Comparison of ENCODE assay signal across 8 mouse cellular contexts in genomic region chr10:21685122-21685798, GRCm38 (mm10).
DNase-seq lines count a peak whose midpoint lies in the region; TF ChIP-seq lines count a peak whose summit lies in the region.
"Had no signal": no experiment of that assay in that cellular context is flagged by ENCODE, and none has a peak within 500 bp of the region (broad histone marks: within the 10 kb centered on the region; RNA-seq: fewer than 3 reads in every experiment).

No protein-coding gene starts in this region.

- peak in 2 of 3 experiments; percentile 2 to 3; a peak in 1 of 6 replicates for TF ChIP-seq CTCF in MEL (IDR thresholded peaks at IDR 0.05 in 2 of 3, conservative IDR thresholded peaks at IDR 0.05 in 1 of 3; ENCODE audit: control insufficient read depth in 1 of 3, insufficient read depth in 1 of 3, low read depth in 2 of 3, low read length in 3 of 3, poor library complexity in 1 of 3, severe bottlenecking in 1 of 3)

- H3K9ac ChIP-seq in MEL (ENCODE audit: control insufficient read depth, low read depth, low read length, poor library complexity, severe bottlenecking): 0 out of 2 replicates have a peak overlapping the region, but pooled peaks have one; percentile 27

- no peak overlapping the region for H3K4me3 ChIP-seq in MEL (ENCODE audit: control insufficient read depth in 1 of 2, insufficient read depth in 1 of 2, low read depth in 2 of 2, low read length in 2 of 2)
- H3K4me3 ChIP-seq: megakaryocyte, embryonic 14.5 days had no signal

- no peaks in the 10 kb centered on the region for H3K9me3 ChIP-seq in MEL (replicated peaks; ENCODE audit: insufficient read depth, low read length)
- H3K9me3 ChIP-seq: megakaryocyte, embryonic 14.5 days had no signal

- no peaks in the 10 kb centered on the region for H3K79me2 ChIP-seq in MEL (ENCODE audit: control insufficient read depth, insufficient read depth, low read length, poor library complexity)

- H3K36me3 ChIP-seq in MEL (ENCODE audit: control insufficient read depth in 1 of 2, insufficient read depth in 2 of 2, low read length in 2 of 2): peaks cover 0 to 24% of the 10 kb centered on the region in 2 experiments; a peak in 2 of 4 replicates

- TF ChIP-seq POLR2A in MEL (IDR thresholded peaks at IDR 0.05; ENCODE audit: control insufficient read depth in 1 of 2, insufficient read depth in 1 of 2, low read depth in 1 of 2, low read length in 2 of 2, poor library complexity in 1 of 2): no peak

- H3K27me3 ChIP-seq in MEL (ENCODE audit: control insufficient read depth in 1 of 2, insufficient read depth in 2 of 2, low read length in 2 of 2): peaks cover 0 to 6% of the 10 kb centered on the region in 2 experiments; a peak in 2 of 4 replicates
- H3K27me3 ChIP-seq: megakaryocyte, embryonic 14.5 days had no signal

- no peak for TF ChIP-seq RAD21 in MEL (IDR thresholded peaks at IDR 0.05; ENCODE audit: low read depth, low read length)

- TF ChIP-seq EP300 in MEL (IDR thresholded peaks at IDR 0.05; ENCODE audit: low read depth in 1 of 2, low read length in 2 of 2): no peak

- peaks cover 8 to 30% of the 10 kb centered on the region in 2 experiments for H3K4me1 ChIP-seq in MEL (ENCODE audit: control insufficient read depth in 1 of 2, insufficient read depth in 2 of 2, low read length in 2 of 2)
- H3K4me1 ChIP-seq: megakaryocyte, embryonic 14.5 days had no signal

- DNase-seq in MEL (ENCODE audit: low read depth, low spot score): peak; percentile 48
- peak; percentile 79 for DNase-seq in adrenal gland, postnatal 14 days
- peak; percentile 22 to 41 for DNase-seq in gastrocnemius, adult 8-10 months (ENCODE audit: low spot score in 2 of 2)
- peak; percentile 55 for DNase-seq in kidney, adult 11 months
- DNase-seq in left cerebral cortex, postnatal 4 days: peak; percentile 43
- DNase-seq in naive thymus-derived CD4-positive, alpha-beta T cell, adult 2 months (ENCODE audit: low read depth): peak; percentile 41
- DNase-seq in thymus, postnatal 4 days: peak; percentile 85

- intact Hi-C loops in left cerebral cortex, postnatal 4 days (cut with DNase I): loop anchor here (10.0 kb wide), 2 partner anchors 200 to 310 kb away; partner anchors contain the start of gene Sgk1

- no peak overlapping the region; the same call in 1 of the 2 replicates for H3K27ac ChIP-seq in MEL (ENCODE audit: control insufficient read depth, low read depth, low read length)

TF ChIP-seq in MEL, 35 proteins besides CTCF, POLR2A, EP300 and RAD21:
- TF ChIP-seq GATA1 (IDR thresholded peaks at IDR 0.05; ENCODE audit: low read depth, low read length) (no peak), MYB (IDR thresholded peaks at IDR 0.05; ENCODE audit: low read depth, low read length) (no peak), ZC3H11A (IDR thresholded peaks at IDR 0.05; ENCODE audit: low read depth, low read length) (no peak), MAX (IDR thresholded peaks at IDR 0.05; ENCODE audit: low read length) (0 out of 2 replicates have a peak, but pooled peaks have one; percentile 35)
TF ChIP-seq in MEL: peak in this region for 1.

Comparison
In these comparisons a context has a peak if more than half of its experiments do, and no peak if none do; other contexts are left out.
1. DNase-seq: peak in every context shown above with its lines; median percentile 85 in thymus, postnatal 4 days; 79 in adrenal gland, postnatal 14 days; 55 in kidney, adult 11 months; 48 in MEL; 43 in left cerebral cortex, postnatal 4 days; 41 in naive thymus-derived CD4-positive, alpha-beta T cell, adult 2 months; 32 in gastrocnemius, adult 8-10 months.